Mouse (Mus musculus) heart, postnatal 36 days (tissue): ENCODE measurements around the gene Gm43517. TPM values are rescaled to one million over a fixed set of nuclear protein-coding genes. Genes with fewer than 3 reads are reported as not detected.

Experiments
- DNase-seq, 2 experiments: peaks; one replicate each; pipeline ENCODE4 v3.0.0; 2021 to 2022
- intact Hi-C: fragments of 180-260 bp; cut with DNase I; formaldehyde crosslinking; loops from one replicate; pipeline ENCODE4 v1.15.1; 2025
- total RNA-seq, 2 experiments: library from RNA; stranded (reverse); gene quantifications; 2 replicates each; pipeline ENCODE4 v1.2.3; 2021

Gm43517 gene
- not detected for total RNA-seq

- intact Hi-C loops = no loop called here
- DNase-seq = no peak
These were observed at the start of gene Gm43517 for GRCm38 (mm10) chr12:49384876-49385630. TSS of gene Gm43517 (plus strand) at chr12:49385174.

- DNase-seq = no peak
- intact Hi-C loops = no loop called here
These were observed 35.3 kb upstream of the Gm43517 start for GRCm38 (mm10) chr12:49349697-49350096.

GRCm38 (mm10) chr12:49368931-49369330 is 16.0 kb upstream of the Gm43517 start:
- intact Hi-C loops = no loop called here
- no peak for DNase-seq

- intact Hi-C loops = loop anchor here (5.0 to 10.0 kb wide), 5 partner anchors 583 to 1903 kb away; no protein-coding TSS in a partner anchor
- no peak for DNase-seq
These were observed 12.8 kb upstream of the Gm43517 start for GRCm38 (mm10) chr12:49372170-49372569.

- intact Hi-C loops = loop anchor here (5.0 to 10.0 kb wide), 5 partner anchors 582 to 1902 kb away; no protein-coding TSS in a partner anchor
- no peak for DNase-seq
These were observed 11.8 kb upstream of the Gm43517 start for GRCm38 (mm10) chr12:49373176-49373575.

GRCm38 (mm10) chr12:49373821-49374605 is 11.0 kb upstream of the Gm43517 start:
- intact Hi-C loops = loop anchor here (5.0 to 10.0 kb wide), 5 partner anchors 581 to 1901 kb away; no protein-coding TSS in a partner anchor
- no peak for DNase-seq

GRCm38 (mm10) chr12:49374606-49374995 is 10.4 kb upstream of the Gm43517 start:
- intact Hi-C loops = loop anchor here (5.0 to 10.0 kb wide), 5 partner anchors 580 to 1900 kb away; no protein-coding TSS in a partner anchor
- no peak for DNase-seq

GRCm38 (mm10) chr12:49375427-49376317 is 9.3 kb upstream of the Gm43517 start:
- intact Hi-C loops = loop anchor here (10.0 kb wide), 2 partner anchors 579 to 1899 kb away; no protein-coding TSS in a partner anchor
- DNase-seq = no peak

GRCm38 (mm10) chr12:49376318-49376992 is 8.5 kb upstream of the Gm43517 start:
- intact Hi-C loops = loop anchor here (10.0 kb wide), 2 partner anchors 578 to 1898 kb away; no protein-coding TSS in a partner anchor
- DNase-seq = no peak

GRCm38 (mm10) chr12:49377281-49377970 is 7.5 kb upstream of the Gm43517 start:
- intact Hi-C loops = loop anchor here (10.0 kb wide), 2 partner anchors 577 to 1897 kb away; no protein-coding TSS in a partner anchor
- DNase-seq = no peak

GRCm38 (mm10) chr12:49378920-49379319 is 6.1 kb upstream of the Gm43517 start:
- no peak for DNase-seq
- intact Hi-C loops = loop anchor here (10.0 kb wide), 2 partner anchors 576 to 1896 kb away; no protein-coding TSS in a partner anchor

- no peak for DNase-seq
- intact Hi-C loops = loop anchor here (10.0 kb wide), 2 partner anchors 575 to 1895 kb away; no protein-coding TSS in a partner anchor
These were observed 5.5 kb upstream of the Gm43517 start for GRCm38 (mm10) chr12:49379446-49379845.

- DNase-seq = no peak
- intact Hi-C loops = no loop called here
These were observed 4.5 kb upstream of the Gm43517 start for GRCm38 (mm10) chr12:49380442-49380841.

GRCm38 (mm10) chr12:49381031-49381525 is 3.9 kb upstream of the Gm43517 start:
- no peak for DNase-seq
- intact Hi-C loops = no loop called here

- intact Hi-C loops = no loop called here
- DNase-seq = no peak
These were observed 3.1 kb upstream of the Gm43517 start for GRCm38 (mm10) chr12:49381721-49382365.

- intact Hi-C loops = no loop called here
- DNase-seq = no peak
These were observed 2.1 kb upstream of the Gm43517 start, which contains the start of gene Foxg1 for GRCm38 (mm10) chr12:49382565-49383520. TSS of gene Foxg1 (plus strand) at chr12:49382660.
